Mouse (Mus musculus) right cerebral cortex, postnatal 36 days (tissue): ENCODE results near the gene Larp7.
A peak's percentile ranks its signal among the peaks of the same experiment; 100 is the strongest.

Experiments used
- DNase-seq, 2 experiments: peaks; one replicate each; pipeline ENCODE4 v3.0.0; 2022; ENCODE audit warnings: low spot score in 2 of 2, mixed read lengths in 1 of 2

Gene Larp7

DNA sequence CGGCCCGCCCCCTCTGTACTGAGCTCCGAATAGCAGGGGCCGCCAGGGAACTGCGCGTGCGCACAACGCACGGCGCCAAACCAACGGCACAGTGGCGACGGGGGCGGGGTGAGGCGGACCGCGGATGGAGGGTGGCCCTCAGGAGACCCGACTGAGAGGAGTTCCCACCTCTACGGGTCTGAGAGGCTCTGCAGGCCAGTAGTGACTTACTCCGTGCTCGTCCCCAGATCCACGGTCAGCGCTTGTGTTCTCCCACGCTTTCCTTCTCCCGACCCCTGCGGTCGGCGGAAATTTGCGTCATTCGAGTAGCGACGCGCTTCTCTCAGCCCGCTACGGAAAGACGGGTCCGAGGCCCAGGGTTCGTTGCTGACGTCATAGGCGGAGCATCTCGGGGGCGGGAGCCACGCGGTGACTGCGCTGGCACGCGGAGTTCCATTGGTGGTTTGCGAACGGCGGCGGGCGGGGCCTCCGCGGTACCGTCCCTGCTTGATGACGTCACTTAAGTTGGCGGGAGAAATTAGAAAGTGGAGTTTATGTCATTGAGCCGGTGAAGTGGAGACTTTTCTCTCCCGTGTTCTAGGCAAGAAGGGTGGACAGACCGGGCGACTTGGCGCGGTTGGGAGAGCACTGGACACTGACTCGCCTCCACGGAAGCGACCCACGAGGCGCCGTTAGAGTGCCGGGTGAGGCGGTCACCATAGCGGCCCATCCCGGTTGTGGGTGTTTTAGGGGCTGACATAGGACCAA lies at the start of gene Larp7, which contains the start of gene Zgrf1:
Gene Larp7 (minus strand): TSS at position 377 of the 747 bp plus-strand sequence.
Gene Zgrf1 (plus strand): TSS at position 517 of the 747 bp plus-strand sequence.
- DNase-seq = peak; percentile 98

DNA sequence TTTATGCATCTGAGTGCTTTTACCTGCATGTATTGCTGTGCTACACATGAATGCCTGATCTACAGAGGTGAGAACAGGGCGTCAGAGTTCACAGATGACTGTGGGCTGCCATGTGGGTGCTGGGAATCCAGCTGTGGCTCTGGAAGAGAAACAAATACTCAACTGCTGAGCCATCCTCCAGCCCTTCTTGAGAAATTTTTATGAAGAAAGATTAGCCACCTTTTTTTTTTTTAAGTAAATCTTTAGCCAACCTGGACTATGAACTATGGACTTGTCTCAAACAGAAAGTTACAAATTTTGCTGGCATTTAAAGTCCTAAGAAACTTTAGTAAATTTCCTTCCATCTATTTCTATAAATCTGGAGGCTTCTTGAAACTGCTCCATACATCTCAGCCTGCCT lies 44.0 kb upstream of the Larp7 start:
- no peak for DNase-seq

DNA sequence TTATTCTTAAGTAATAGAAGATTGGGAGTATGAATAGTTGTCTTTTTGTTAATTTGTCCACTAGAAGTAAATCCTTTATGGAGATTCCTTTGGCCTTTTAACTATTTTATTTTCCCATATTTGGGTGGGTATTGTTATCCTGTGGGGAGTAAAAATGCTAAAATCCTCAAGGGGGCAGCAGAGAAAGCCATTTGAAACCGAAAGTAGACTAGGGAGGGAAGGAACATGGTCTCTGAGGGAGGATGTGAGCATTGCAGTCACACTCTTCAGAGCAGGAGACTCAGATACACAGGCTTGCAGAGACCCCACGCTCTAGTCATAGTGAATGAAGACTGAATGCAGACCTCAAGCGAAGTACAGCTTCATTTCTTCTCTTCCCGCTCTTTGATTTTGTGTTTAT lies 19.4 kb upstream of the Larp7 start:
- peak; percentile 10 to 17 for DNase-seq

DNA sequence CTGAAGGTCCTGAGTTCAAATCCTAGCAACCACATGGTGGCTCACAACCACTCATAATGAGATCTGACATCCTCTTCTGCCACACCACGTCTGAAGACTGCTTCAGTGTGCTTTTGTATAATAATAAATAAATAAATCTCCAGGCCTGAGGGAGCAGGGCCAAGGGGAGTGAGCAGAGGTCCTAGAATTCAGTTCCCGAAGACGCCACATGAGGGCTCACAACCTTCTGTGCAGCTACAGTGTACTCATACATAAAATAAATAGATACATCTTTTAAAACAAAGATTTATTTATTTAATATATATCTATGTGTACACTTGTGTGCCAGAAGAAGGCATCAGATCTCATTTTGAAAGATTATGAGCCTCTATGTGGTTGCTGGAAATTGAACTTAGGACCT lies 12.0 kb upstream of the Larp7 start:
- DNase-seq = no peak

DNA sequence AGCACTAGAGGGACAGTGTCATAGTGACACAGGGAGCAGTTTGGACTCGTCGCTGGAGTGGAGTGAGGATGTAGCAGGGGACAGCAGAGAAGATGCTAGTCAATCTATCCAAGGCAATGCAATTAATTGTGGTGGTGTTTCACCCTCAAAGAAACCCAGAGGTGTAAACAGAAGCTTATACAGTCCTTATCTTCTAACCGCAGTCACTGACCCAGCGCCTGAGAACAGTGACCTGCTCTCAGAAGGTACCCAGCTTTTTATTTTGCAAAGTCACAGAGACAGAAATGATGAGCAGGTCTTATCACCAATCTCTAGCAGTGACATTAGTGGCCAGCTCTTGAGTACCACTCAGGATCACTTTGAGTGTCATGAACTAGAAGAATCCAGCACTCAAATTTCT lies 9.8 kb upstream of the Larp7 start:
- no peak for DNase-seq

DNA sequence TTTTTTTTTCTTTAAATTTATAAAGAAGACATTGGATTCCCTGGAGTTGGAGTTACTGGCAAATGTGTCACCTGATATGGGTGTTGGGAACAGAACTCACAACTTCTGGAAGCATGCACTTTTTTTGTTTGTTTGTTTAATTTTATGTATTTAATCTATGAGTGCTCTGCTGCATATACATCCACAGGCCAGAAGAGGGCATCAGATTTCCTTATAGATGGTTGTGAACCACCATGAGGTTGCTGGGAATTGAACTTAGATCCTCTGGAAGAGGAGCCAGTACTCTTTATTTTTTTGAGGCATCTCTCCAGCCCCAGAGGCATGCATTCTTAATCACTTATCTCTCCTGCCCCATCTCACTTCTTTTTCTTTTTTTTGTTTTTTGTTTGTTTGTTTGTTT lies 5.1 kb upstream of the Larp7 start:
- DNase-seq = no peak

DNA sequence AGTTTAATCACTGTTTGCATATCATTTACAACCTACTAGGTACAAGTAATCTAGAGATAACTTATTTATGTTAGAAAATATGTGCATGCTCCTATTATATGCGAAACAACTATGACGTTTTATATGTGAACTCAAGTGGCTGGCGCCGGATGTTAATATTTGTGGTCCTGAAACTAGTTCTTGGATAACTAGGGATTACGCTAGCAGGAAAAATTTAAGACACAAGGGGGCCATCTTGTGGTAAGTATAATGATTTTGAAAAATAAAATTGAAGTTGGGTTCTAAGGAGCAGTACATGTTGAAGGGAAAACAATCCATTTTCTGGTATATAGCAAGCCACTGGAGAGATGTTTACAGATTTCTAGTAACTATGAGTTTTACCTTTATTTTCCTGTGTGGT lies 1.6 kb upstream of the Larp7 start:
- DNase-seq = no peak

DNA sequence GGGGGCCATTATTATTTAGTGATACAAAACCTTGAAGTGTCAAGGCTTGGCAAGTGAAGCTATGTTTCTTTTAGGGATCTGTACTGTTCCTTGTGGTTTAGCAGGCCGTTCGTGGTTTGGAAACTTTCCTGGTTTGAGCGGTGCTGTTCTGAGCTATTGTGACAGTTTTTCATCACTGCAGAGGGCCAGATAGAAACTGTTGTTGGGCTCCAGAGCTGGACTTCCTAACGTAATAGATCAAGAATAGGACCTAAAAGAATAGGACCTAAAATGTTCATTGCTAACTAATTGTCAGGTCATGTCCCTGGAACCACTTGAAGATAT lies 533 bp upstream of the Larp7 start:
- no peak for DNase-seq

DNA sequence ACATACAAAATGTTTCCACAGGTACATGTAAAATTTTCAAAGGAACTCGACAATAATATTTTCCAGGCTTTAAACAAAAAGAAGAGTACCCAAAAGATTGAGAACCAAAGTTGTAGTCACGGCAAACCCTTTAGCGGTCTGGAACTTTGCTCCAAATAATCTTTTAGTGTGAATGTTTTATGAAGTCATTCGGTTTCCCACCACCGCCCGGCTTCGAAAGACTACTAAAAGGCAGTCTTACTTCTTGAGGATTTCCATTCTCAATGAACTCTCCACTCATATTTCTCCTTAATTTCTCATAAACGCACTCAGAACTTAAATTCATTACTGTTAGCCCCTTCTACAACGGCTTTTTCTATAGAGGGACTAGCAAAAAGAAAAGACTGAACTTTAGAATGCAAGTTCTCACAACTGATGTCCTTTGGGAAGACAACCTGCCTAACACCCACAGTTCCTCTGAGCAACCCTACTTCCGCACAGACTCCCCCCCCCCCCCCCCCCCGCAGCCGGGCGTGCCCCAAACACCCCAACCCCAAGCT lies 646 bp downstream of the Larp7 start:
- no peak for DNase-seq

DNA sequence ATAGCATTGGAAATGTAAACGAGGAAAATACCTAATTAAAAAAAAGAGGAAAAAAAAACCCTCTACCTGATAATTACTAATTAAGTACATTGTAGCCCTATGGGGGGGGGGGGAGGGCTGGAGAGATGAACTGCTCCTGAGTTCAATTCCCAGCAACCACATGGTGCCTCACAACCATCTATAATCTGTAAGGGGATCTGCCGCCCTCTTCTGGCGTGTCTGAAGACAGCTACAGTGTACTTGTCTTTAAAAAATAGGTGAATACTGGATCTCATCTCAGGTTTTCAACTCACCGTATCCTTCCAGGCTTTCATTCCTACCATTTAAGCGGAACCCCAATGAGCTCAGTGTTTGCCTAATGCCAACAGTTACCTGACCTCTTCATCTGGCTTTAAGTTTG lies 5.3 kb downstream of the Larp7 start:
- no peak for DNase-seq

DNA sequence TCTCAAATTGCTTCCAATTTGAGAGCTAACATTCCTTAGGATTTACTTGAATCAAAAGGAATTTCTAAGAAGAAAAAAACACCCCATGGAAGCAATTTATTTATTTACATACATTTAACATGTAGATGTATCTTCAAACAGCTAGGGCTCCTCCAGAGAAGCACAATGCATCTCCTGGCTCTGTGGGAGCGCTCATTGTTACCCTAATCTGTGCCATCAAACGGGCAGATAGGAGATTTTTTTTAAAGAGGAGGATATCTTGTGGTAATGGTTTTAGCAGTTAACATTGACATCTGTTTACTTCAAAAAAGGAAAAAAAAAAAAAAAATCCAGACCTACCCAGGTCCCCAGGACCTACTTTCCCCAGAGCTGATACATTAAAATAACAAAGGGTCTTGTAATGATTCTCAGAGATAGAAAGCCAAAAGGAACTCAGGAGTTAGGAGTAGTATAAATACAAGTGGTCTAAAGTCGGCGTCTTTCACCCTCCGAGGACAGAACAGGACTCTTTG lies 8.5 kb downstream of the Larp7 start:
- no peak for DNase-seq

DNA sequence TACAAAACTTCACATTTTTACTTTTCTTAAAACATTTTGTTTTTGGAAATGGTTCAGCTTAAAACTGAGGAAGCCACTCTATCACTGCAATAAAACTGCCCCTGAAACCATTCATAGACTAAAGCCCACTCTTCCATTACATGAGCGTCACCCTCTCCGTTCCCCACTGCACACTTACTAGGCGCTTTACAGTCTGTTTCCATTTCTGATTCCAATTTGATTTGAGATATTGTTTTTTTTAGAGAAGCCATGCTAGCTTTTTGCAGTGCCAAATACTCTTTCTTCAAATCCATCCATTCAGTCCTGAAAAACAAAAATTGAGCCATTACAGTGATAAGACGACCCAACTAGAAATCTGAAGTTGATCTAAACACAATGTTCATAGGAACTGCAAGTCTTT lies 9.2 kb downstream of the Larp7 start:
- no peak for DNase-seq

DNA sequence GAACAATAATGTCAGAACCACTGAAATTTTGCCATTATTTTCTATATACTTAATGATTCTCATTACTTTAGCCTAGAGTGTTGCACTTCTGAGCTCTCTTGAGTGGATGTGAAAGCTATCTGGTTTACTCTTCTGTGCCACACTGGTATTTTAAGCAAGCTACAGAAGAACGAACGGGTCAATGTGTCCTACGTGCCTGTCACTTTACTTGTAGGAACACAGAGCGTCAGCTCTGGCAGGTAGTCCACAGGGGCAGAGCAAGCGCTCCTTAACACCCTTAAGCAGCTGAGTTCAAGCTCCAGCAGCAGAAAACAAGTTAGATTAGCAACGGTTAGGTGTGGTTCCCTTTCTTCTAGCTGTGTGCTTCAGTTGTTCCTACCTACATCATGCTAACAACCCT lies 14.0 kb downstream of the Larp7 start:
- DNase-seq = no peak

DNA sequence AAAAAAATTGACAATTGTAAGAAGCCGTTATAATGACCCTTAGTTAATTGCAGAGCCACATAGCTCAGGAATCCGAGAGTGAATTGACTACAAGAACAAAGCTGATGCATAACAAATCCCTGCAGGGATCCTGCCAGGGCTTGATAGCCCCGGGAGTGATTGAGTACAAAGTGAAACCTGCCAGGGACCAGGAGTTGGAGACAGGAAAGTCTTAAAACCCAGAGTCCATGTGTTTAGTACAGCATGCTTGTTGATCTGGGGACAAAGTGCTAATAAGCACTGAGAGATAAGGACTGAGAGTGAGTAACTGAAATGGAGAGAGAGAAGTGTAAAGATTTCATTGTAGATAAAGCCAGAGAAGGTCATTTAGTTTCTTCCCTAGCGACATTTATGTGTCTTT lies 22.9 kb downstream of the Larp7 start:
- DNase-seq = no peak

DNA sequence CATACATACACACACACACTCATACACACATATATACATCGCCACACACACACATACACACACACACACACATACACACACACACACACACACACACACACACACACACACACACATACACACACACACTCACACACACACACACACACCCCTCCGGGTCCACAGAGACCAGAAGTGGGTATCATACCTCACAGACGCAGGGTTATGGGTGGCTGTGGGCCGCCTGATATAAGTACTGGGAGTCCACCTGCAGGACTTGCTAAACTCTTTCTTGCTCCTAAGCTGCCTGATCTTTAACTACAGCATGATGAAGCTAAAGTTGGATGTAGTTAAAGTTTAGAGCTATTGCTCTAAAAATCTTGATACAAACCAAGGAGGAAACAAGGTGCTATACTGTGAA lies 23.3 kb downstream of the Larp7 start:
- DNase-seq = no peak

DNA sequence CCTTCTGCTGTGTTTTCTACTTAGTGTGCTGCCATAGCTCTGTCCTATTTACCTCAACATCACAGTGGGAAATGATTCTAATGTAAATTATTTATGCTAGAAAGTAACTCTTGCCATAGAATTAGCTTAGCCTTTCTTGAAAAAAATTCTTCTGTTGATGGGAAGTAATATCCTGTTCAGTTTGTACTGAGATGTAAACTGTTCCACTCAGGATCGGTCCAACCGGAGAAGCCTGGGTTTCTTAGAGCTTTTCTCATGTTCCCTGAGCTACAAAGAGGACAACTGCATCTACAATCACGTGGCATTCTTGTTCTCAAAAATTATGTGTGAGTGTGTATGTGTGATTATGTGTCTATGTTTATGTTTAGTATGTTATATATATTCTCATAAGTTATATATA lies 23.9 kb downstream of the Larp7 start:
- no peak for DNase-seq

DNA sequence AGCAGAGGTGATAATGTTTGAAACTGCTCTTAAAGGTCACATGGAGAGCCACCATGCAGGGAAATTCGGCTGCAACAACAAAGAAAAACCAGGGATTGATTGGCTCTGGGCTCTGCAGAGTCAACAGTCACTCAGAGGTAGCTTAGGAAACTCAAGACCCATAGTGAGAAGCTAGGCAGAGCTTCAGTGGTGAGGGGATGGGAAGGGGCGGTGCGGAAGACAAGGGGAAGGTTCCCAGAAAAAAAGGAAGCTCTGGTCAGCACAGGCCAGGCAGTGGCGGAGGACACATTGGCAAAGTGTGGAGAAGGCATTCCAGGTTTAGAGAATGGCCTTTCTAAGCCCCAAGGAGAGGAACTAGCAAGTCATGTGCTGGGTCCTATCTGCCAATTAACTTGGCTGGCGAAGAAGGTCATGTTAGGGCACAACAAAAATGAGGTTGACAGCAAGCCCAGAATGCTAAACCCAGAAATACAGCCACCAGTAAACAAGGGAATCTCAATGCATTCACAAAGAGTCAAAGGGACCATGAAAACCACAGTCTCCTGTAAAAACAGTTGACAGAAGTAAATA lies 25.6 kb downstream of the Larp7 start:
- DNase-seq = no peak

DNA sequence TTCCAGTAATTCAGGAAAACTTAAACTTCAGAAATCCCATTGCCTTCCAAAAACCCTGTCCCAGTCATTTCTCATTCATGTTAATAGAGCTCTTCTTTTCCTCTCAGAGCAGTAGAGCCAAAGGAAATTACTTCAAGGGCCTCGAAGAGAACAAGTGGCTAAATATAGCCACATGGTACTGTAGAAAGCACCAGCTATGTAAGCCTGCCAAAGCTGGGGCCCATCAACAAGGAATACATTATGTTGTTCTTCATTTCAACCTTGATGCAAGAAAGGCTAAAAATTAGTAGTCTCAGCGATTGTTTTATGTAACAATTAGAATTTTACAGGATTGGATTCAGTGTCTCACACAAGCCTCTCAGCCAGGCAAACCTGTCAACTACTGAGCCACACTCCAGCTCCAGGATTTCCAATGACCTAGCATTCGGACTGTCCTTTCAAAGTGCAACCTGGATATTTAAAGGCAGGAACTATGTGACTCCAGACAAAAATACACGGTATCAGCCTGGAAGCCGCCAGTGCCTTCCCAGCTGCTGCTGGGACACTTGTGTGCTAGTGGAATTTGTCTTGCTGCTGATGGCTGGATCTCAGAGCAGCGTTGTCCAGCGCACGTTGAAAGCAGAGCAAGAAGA lies 27.8 kb downstream of the Larp7 start:
- DNase-seq = no peak

DNA sequence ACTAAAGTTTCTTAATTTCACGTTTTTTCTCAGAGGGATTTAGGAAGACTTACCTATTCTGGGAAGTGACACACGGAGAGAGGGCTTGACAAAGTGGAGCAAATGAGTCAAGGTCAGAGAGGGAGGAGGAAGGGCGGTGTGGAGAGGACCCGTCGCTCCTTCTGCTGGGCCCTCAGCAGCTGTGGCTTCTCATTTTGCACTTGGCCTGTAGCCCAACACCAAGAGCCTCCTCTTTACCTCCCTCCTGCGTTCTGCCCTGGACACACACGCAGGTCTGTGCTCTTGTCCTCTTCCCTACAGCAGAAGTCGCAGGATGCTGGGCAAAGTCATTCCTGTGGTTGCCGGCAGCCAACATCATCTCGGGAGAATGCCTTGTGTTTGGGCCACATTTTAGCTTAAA lies 32.0 kb downstream of the Larp7 start:
- no peak for DNase-seq

DNA sequence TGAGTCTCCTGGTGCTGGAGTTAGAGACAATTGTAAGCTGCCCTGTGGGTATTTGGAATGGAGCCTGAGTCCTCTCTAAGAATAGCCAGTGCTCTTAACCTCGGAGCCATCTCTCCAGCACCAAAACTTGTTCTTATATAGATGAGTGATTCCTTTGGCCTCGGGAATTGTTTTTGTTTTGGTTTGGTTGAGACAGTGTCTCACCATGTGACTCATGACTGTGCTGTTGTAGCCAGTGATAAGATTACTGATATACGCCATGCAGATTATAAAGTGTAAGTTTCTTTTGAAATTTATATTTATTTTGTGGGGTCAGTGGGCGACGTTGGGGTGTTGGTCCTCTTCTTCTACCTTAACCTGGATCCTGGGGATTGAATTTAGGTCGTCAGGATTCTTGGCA lies 32.8 kb downstream of the Larp7 start:
- DNase-seq = no peak

DNA sequence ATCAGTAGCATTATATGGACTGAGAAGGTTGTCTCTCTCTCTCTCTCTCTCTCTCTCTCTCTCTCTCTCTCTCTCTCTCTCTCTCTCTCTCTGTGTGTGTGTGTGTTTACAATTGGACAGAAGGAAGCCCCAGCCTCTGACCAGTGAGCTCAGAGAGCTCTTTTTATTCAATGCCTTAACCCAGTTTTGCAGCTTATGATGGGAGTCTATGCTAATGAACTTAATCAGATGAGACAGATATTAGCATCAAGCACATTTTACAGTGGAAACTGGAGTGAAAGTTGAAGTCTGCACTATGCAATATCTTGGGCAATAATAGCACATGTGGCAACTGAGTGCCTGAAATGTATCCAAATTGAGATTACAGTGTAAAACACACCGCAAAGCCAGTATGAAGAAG lies 37.9 kb downstream of the Larp7 start:
- DNase-seq = no peak

DNA sequence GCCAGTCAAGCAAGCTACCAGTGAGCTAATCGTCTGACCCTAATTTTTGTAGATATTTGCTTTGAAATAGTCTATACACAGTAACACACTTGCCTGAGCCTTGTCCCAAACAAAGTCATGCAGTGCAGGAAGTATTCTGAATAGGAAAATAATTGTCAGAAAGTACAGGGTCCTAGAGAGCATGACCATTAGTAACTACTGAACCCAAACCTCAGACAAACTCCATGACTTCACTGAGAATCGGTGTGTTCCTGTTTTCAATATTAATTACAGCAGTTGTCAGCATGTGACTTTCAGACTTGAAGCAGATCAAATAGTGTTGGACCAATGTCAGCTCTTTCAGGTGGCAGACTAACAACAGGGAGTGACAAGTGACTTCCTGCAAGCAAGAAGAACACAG lies 39.5 kb downstream of the Larp7 start:
- no peak for DNase-seq

DNA sequence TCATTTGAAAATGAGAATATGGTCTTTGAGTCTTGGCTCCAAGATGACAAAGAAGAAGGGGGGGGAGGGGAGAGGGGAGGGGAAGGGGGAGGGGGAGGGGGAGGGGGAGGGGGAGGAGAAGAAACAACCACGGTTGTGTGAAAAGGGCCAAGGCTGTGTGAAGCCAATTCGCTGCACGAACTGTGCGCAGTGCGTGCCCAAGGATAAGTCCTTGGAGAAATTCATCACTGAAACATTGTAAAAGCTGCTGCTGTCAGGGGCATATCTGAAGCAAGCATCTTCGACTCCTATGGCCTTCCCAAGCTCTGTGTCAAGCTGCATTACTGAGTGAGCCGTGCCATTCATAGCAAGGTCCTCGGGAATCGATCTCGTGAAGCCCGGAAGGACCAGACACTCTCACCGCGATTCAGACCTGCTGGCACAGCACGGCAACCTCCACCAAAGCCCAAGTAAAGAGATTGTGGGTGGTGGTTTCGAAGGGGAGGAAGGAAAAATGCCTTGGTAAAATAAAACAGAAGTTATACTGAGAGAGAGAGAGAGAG lies 40.3 kb downstream of the Larp7 start:
- no peak for DNase-seq
